Comparison of ENCODE assay signal across 28 mouse cellular contexts in the genomic region with DNA sequence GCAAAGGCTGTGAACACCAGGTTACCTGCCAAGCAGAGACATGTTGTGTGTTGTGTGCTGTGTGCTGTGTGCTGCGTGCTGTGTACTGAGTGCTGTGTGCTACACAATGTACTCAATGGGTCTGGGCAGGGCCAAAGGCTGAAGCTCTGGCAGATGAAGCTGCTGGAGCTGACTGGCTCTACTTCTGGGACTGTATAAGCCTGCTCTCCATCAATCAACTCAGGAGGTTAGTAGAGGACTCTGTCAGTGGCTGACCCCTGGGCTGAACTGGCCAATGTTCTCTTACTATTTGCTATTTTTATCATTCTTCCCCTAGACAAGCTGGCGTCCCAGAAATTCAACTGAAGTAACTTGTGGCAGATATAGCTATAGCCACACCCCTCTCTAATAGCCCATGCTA.
DNase-seq lines count a peak whose midpoint lies in the region; ATAC-seq lines count a peak whose summit lies in the region.
"Had no signal": no experiment of that assay in that cellular context is flagged by ENCODE, and none has a peak within 500 bp of the region (broad histone marks: within the 10 kb centered on the region; RNA-seq: fewer than 3 reads in every experiment).

No protein-coding gene starts in this region.

- no peak overlapping the region for H3K9ac ChIP-seq in heart, embryonic 11.5 days (ENCODE audit: low read depth, low read length)
- H3K9ac ChIP-seq in lung, embryonic 15.5 days: no peak overlapping the region
- H3K9ac ChIP-seq: embryonic facial prominence, embryonic 13.5 days; forebrain, embryonic 12.5 days; forebrain, embryonic 15.5 days; hindbrain, embryonic 14.5 days had no signal

- DNase-seq in heart, adult 11 months: peak; percentile 91
- DNase-seq in heart, postnatal 25 days (ENCODE audit: low spot score): no peak
- DNase-seq in heart, postnatal 4 days: no peak
- no peak for DNase-seq in lung, adult 18-20 months
- no peak for DNase-seq in spleen, postnatal 14 days (ENCODE audit: low spot score in 2 of 2)
- DNase-seq: adrenal gland, postnatal 10 days; adrenal gland, postnatal 36 days; B cell, adult 2 months; cerebellum, adult 18-20 months; cerebellum, adult 9-10 months; cerebellum, postnatal 14 days; gastrocnemius, postnatal 25 days; kidney, adult 8-10 months had no signal

- ATAC-seq in heart, embryonic 11.5 days (replicated peaks; ENCODE audit: insufficient number of reproducible peaks, low FRiP score, low TSS enrichment): peak; percentile 20; the same call in 1 of the 2 replicates
- 0 out of 2 replicates have a peak, but pooled peaks have one; percentile 27 for ATAC-seq in lung, embryonic 15.5 days (ENCODE audit: borderline replicate concordance, extremely low read depth, low FRiP score, low TSS enrichment)
- ATAC-seq: forebrain, embryonic 15.5 days; hindbrain, postnatal 0 days; inflammation-experienced regulatory T-cells, adult 6 months; intestine, embryonic 16.5 days; Patski had no signal

- no peak overlapping the region for H3K4me2 ChIP-seq in heart, embryonic 11.5 days
- no peak overlapping the region for H3K4me2 ChIP-seq in lung, embryonic 15.5 days
- H3K4me2 ChIP-seq: embryonic facial prominence, embryonic 13.5 days; forebrain, embryonic 12.5 days; forebrain, embryonic 15.5 days; hindbrain, embryonic 14.5 days had no signal

- H3K27me3 ChIP-seq in heart, embryonic 11.5 days (ENCODE audit: control insufficient read depth, insufficient read depth, low read length): no peaks in the 10 kb centered on the region
- no peaks in the 10 kb centered on the region for H3K27me3 ChIP-seq in lung, embryonic 15.5 days
- H3K27me3 ChIP-seq: CH12.LX; embryonic facial prominence, embryonic 13.5 days; forebrain, embryonic 12.5 days; forebrain, embryonic 15.5 days; Patski had no signal

- 34% methylated on average over 2 of the region's 2 CpGs for WGBS in heart, embryonic 11.5 days (ENCODE audit: insufficient replicate concordance)
- 34% methylated on average over 2 of the region's 2 CpGs for WGBS in lung, embryonic 15.5 days

- H3K4me1 ChIP-seq in heart, embryonic 11.5 days (ENCODE audit: control insufficient read depth, insufficient read depth, low read length): peaks cover 31% of the 10 kb centered on the region
- H3K4me1 ChIP-seq in lung, embryonic 15.5 days: 0 out of 2 replicates have a peak, but pooled peaks cover 2% of the 10 kb centered on the region
- H3K4me1 ChIP-seq: embryonic facial prominence, embryonic 13.5 days had no signal

- no peaks in the 10 kb centered on the region for H3K9me3 ChIP-seq in heart, embryonic 11.5 days (replicated peaks; ENCODE audit: control insufficient read depth, low read length)
- H3K9me3 ChIP-seq in lung, embryonic 15.5 days: no peaks in the 10 kb centered on the region
- H3K9me3 ChIP-seq: embryonic facial prominence, embryonic 10.5 days; embryonic facial prominence, embryonic 13.5 days; forebrain, embryonic 12.5 days; forebrain, embryonic 15.5 days had no signal

- H3K4me3 ChIP-seq in heart, embryonic 11.5 days (ENCODE audit: low read depth, low read length): no peak overlapping the region
- no peak overlapping the region for H3K4me3 ChIP-seq in lung, embryonic 15.5 days
- H3K4me3 ChIP-seq: embryonic facial prominence, embryonic 10.5 days; embryonic facial prominence, embryonic 13.5 days; erythroblast, embryonic 14.5 days; forebrain, embryonic 12.5 days; forebrain, embryonic 15.5 days; heart, adult 2 months had no signal

- H3K27ac ChIP-seq in heart, embryonic 11.5 days (ENCODE audit: low read depth, low read length): no peak overlapping the region
- H3K27ac ChIP-seq in lung, embryonic 15.5 days: no peak overlapping the region
- H3K27ac ChIP-seq: embryonic facial prominence, embryonic 10.5 days; embryonic facial prominence, embryonic 13.5 days; forebrain, embryonic 12.5 days; forebrain, embryonic 15.5 days; heart, adult 2 months; hindbrain, embryonic 14.5 days; hindbrain, postnatal 0 days had no signal

- H3K36me3 ChIP-seq in heart, embryonic 11.5 days (ENCODE audit: control insufficient read depth, insufficient read depth, low read length): no peaks in the 10 kb centered on the region
- H3K36me3 ChIP-seq in lung, embryonic 15.5 days: no peaks in the 10 kb centered on the region
- H3K36me3 ChIP-seq: embryonic facial prominence, embryonic 10.5 days; embryonic facial prominence, embryonic 13.5 days; forebrain, embryonic 12.5 days; forebrain, embryonic 15.5 days; G1E had no signal

- intact Hi-C loops in heart, postnatal 25 days (cut with DNase I): no loop called here
